Mouse (Mus musculus) urinary bladder, postnatal 25 days (tissue): Measurements from ENCODE around the gene Dtnb.

Experiments used
- DNase-seq: peaks from one replicate; pipeline ENCODE4 v3.0.0; 2022; ENCODE audit warnings: low spot score

Dtnb gene

GRCm38 (mm10) chr12:3806703-3807547 lies 234.7 kb downstream of the Dtnb start:
- peak; percentile 62 for DNase-seq

- DNase-seq: peak; percentile 55
These were observed 235.6 kb downstream of the Dtnb start for GRCm38 (mm10) chr12:3807548-3808395.

- no peak for DNase-seq
These were observed 236.3 kb downstream of the Dtnb start for GRCm38 (mm10) chr12:3808396-3808981.

GRCm38 (mm10) chr12:3809520-3810180 lies 237.5 kb downstream of the Dtnb start:
- no peak for DNase-seq

GRCm38 (mm10) chr12:3810455-3810854 lies 238.3 kb downstream of the Dtnb start:
- DNase-seq: no peak

- DNase-seq: no peak
These were observed 239.4 kb downstream of the Dtnb start for GRCm38 (mm10) chr12:3811596-3811995.

GRCm38 (mm10) chr12:3812251-3812650 lies 240.1 kb downstream of the Dtnb start:
- DNase-seq: no peak

GRCm38 (mm10) chr12:3813138-3813537 lies 241.0 kb downstream of the Dtnb start:
- DNase-seq: no peak

GRCm38 (mm10) chr12:3815386-3815785 lies 243.2 kb downstream of the Dtnb start:
- no peak for DNase-seq

GRCm38 (mm10) chr12:3817033-3817432 lies 244.9 kb downstream of the Dtnb start:
- DNase-seq: no peak

- no peak for DNase-seq
These were observed 245.4 kb downstream of the Dtnb start for GRCm38 (mm10) chr12:3817566-3817965.

- no peak for DNase-seq
These were observed 247.7 kb downstream of the Dtnb start for GRCm38 (mm10) chr12:3819899-3820298.

GRCm38 (mm10) chr12:3823408-3823807 lies 251.2 kb downstream of the Dtnb start:
- DNase-seq: no peak

GRCm38 (mm10) chr12:3824906-3825713 lies 252.9 kb downstream of the Dtnb start:
- DNase-seq: no peak

GRCm38 (mm10) chr12:3825714-3826080 lies 253.5 kb downstream of the Dtnb start:
- no peak for DNase-seq

- no peak for DNase-seq
These were observed 255.6 kb downstream of the Dtnb start for GRCm38 (mm10) chr12:3827771-3828170.
